Mouse (Mus musculus) testis, postnatal 10 days (tissue): ENCODE measurements around the gene Csk.

Experiments
- DNase-seq: peaks from one replicate; pipeline ENCODE4 v3.0.0; 2021; ENCODE audit warnings: low spot score

Csk gene

GRCm38 (mm10) chr9:57653283-57653682, at the start of gene Csk:
Gene Csk (minus strand): TSS chr9:57653631.
- DNase-seq, result no peak

GRCm38 (mm10) chr9:57698466-57699150, 45.2 kb upstream of the Csk start:
- DNase-seq, result no peak

- DNase-seq, result no peak
Measured at GRCm38 (mm10) chr9:57697380-57697779, 43.9 kb upstream of the Csk start.

- peak; percentile 58 for DNase-seq
Measured at GRCm38 (mm10) chr9:57696380-57697285, 43.2 kb upstream of the Csk start.

- DNase-seq, result no peak
Measured at GRCm38 (mm10) chr9:57694108-57694507, 40.7 kb upstream of the Csk start.

- DNase-seq, result no peak
Measured at GRCm38 (mm10) chr9:57688606-57689005, 35.2 kb upstream of the Csk start.

GRCm38 (mm10) chr9:57688158-57688557, 34.7 kb upstream of the Csk start:
- no peak for DNase-seq

GRCm38 (mm10) chr9:57687751-57688150, 34.3 kb upstream of the Csk start, which contains the start of gene Cyp1a1:
Gene Cyp1a1 (plus strand): TSS chr9:57687928.
- DNase-seq, result no peak

- DNase-seq, result no peak
Measured at GRCm38 (mm10) chr9:57686011-57686410, 32.6 kb upstream of the Csk start.

GRCm38 (mm10) chr9:57683520-57683919, 30.1 kb upstream of the Csk start, which contains the start of gene Cyp1a2:
Gene Cyp1a2 (minus strand): TSS chr9:57683703.
- no peak for DNase-seq

GRCm38 (mm10) chr9:57681411-57681810, 28.0 kb upstream of the Csk start:
- no peak for DNase-seq

- DNase-seq, result no peak
Measured at GRCm38 (mm10) chr9:57671500-57671899, 18.1 kb upstream of the Csk start.

- no peak for DNase-seq
Measured at GRCm38 (mm10) chr9:57671037-57671436, 17.6 kb upstream of the Csk start.

- DNase-seq, result no peak
Measured at GRCm38 (mm10) chr9:57669566-57669965, 16.1 kb upstream of the Csk start.

GRCm38 (mm10) chr9:57668277-57668676, 14.8 kb upstream of the Csk start:
- no peak for DNase-seq

- no peak for DNase-seq
Measured at GRCm38 (mm10) chr9:57667817-57668216, 14.4 kb upstream of the Csk start.

- no peak for DNase-seq
Measured at GRCm38 (mm10) chr9:57667136-57667535, 13.7 kb upstream of the Csk start.

- DNase-seq, result no peak
Measured at GRCm38 (mm10) chr9:57666536-57666935, 13.1 kb upstream of the Csk start.

GRCm38 (mm10) chr9:57664616-57665015, 11.2 kb upstream of the Csk start:
- no peak for DNase-seq

GRCm38 (mm10) chr9:57661552-57661951, 8.1 kb upstream of the Csk start:
- DNase-seq, result no peak

- no peak for DNase-seq
Measured at GRCm38 (mm10) chr9:57660501-57660900, 7.1 kb upstream of the Csk start.

GRCm38 (mm10) chr9:57659774-57660173, 6.3 kb upstream of the Csk start:
- DNase-seq, result peak; percentile 74

- no peak for DNase-seq
Measured at GRCm38 (mm10) chr9:57658970-57659369, 5.5 kb upstream of the Csk start.
